ENCODE assay signal across 8 mouse cellular contexts in genomic region chr6:84589742-84590686, GRCm38 (mm10). TPM values are rescaled to one million over a fixed set of nuclear protein-coding genes. Genes with fewer than 3 reads are reported as not detected.
DNase-seq lines count a peak whose midpoint lies in the region; ATAC-seq lines count a peak whose summit lies in the region.

No protein-coding gene starts in this region.

- H3K9me3 ChIP-seq in hindbrain, embryonic 15.5 days, result no peaks in the 10 kb centered on the region

- H3K4me1 ChIP-seq in hindbrain, embryonic 15.5 days (replicated peaks), result peaks cover 59% of the 10 kb centered on the region

- H3K27me3 ChIP-seq in hindbrain, embryonic 15.5 days, result peaks cover 33% of the 10 kb centered on the region

- ATAC-seq in activated CD4-positive, CD25-positive, alpha-beta regulatory T cell, adult 4 months, result peak; percentile 46
- ATAC-seq in hindbrain, embryonic 15.5 days (ENCODE audit: low FRiP score, low read depth), result peak; percentile 66

- WGBS in hindbrain, embryonic 15.5 days, result 4% methylated on average over 39 of the region's 39 CpGs

- H3K4me2 ChIP-seq in hindbrain, embryonic 15.5 days, result peak overlapping the region; percentile 97

- H3K36me3 ChIP-seq in hindbrain, embryonic 15.5 days, result no peaks in the 10 kb centered on the region

- peak; percentile 83 to 88 for DNase-seq in cerebellum, postnatal 36 days
- peak; percentile 88 to 89 for DNase-seq in frontal cortex, postnatal 36 days (ENCODE audit: low spot score in 2 of 2)
- peak; percentile 84 to 89 for DNase-seq in layer of hippocampus, postnatal 36 days
- peak; percentile 92 for DNase-seq in lung, postnatal 36 days
- DNase-seq in right cerebral cortex, adult 2 months (ENCODE audit: low spot score in 2 of 2), result peak; percentile 88 to 92
- peak; percentile 76 to 86 for DNase-seq in urinary bladder, postnatal 36 days (ENCODE audit: low spot score in 2 of 2)

- 0 out of 2 replicates have a peak overlapping the region, but pooled peaks have one; percentile 29 for H3K9ac ChIP-seq in hindbrain, embryonic 15.5 days

- H3K27ac ChIP-seq in hindbrain, embryonic 15.5 days (replicated peaks), result peak overlapping the region; percentile 40

- H3K4me3 ChIP-seq in hindbrain, embryonic 15.5 days, result peak overlapping the region; percentile 49

RNA-seq across cellular contexts. Expression of gene Cyp26b1, which starts 3.7 kb away (rescaled TPM):
- under 1 TPM in 1 of 2 experiments, not detected in 1; 0.52 TPM for polyA plus RNA-seq in activated CD4-positive, CD25-positive, alpha-beta regulatory T cell, adult 4 months (2017; shearing (Covaris generic))
- polyA plus RNA-seq in hindbrain, embryonic 15.5 days (2015; fragmentation: Nextera tagmentation; extraction: Ambion mirVana), result 43.8 and 52.7 TPM in 2 replicates
- total RNA-seq in layer of hippocampus, postnatal 36 days (2021), result 10 to 100 TPM; 10.5 to 10.7 TPM

Comparison
In these comparisons a context has a peak if more than half of its experiments do, and no peak if none do; other contexts are left out.
1. Peak in every context shown above with its lines: DNase-seq, ATAC-seq, H3K4me3 ChIP-seq and H3K27ac ChIP-seq.
2. RNA of gene Cyp26b1, which starts 3.7 kb away (polyA plus RNA-seq): 43.8 to 52.7 TPM in hindbrain, embryonic 15.5 days; 0.52 TPM in activated CD4-positive, CD25-positive, alpha-beta regulatory T cell, adult 4 months; every median in the first group is over 10 times any median in the second.